Mouse (Mus musculus): ENCODE data around the gene Fam129b. TPM values are rescaled to one million over a fixed set of nuclear protein-coding genes. Genes with fewer than 3 reads are reported as not detected.

Fam129b gene
- total and polyA plus RNA-seq, 2 experiments: 6.5 to 10.5 TPM

- Histone ChIP-seq H3K9ac (ENCODE audit: low read depth, low read length) (no peak overlapping the region), H3K36me3 (ENCODE audit: control insufficient read depth, insufficient read depth, low read length) (no peaks in the 10 kb centered on the region), H3K79me2 (ENCODE audit: control insufficient read depth, insufficient read depth, low read length) (no peaks in the 10 kb centered on the region; the same call in 1 of the 2 replicates), H3K4me1 (ENCODE audit: control insufficient read depth, insufficient read depth, low read length) (peaks cover 2% of the 10 kb centered on the region; the same call in 1 of the 2 replicates), H3K27me3 (ENCODE audit: control insufficient read depth, insufficient read depth, low read length) (no peaks in the 10 kb centered on the region), H3K27ac (replicated peaks; ENCODE audit: insufficient read depth, low read depth, low read length) (no peak overlapping the region), H3K4me3 (ENCODE audit: insufficient read depth, low read depth, low read length) (no peak overlapping the region)
- 74% methylated on average over 3 of the region's 3 CpGs for WGBS
- DNase-seq (ENCODE audit: extremely low read depth, low read depth, low spot score): no peak
- TF ChIP-seq CTCF (IDR thresholded peaks at IDR 0.05; ENCODE audit: low read depth, low read length) (no peak), POLR2A (IDR thresholded peaks at IDR 0.05; ENCODE audit: extremely low read depth, insufficient read depth, low read length) (no peak)
Measured at GRCm38 (mm10) chr2:32888551-32888950, 12.6 kb downstream of the Fam129b start.

DNA sequence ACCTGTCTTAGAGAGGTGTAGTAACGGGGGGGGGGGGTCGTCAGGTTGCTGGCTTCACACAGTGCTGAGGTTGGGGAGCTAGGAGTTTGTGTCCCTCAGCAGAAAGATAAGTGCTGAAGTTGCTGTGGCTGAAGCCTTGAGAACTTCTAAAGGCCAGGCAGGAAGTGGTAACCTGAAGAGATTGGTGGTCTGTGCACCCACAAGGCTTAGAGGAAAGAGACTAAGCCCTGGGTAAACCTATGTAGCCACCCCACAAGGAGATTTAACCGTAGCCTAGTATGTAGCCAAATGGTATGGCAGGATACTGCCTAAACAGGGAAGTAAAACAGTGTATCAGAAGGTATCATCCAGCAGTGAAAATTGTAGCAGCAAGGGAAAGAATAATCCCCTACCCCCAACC, 14.4 kb downstream of the Fam129b start:
- H3K4me1 ChIP-seq (ENCODE audit: control insufficient read depth, insufficient read depth, low read length): no peaks in the 10 kb centered on the region

GRCm38 (mm10) chr2:32891278-32891677, 15.4 kb downstream of the Fam129b start:
- WGBS: 71% methylated on average over 9 of the region's 9 CpGs

More for the DNA sequence above, 14.4 kb downstream of the Fam129b start:
- no peak for DNase-seq (ENCODE audit: extremely low read depth, low read depth, low spot score)
- Histone ChIP-seq H3K79me2 (ENCODE audit: control insufficient read depth, insufficient read depth, low read length) (no peaks in the 10 kb centered on the region), H3K36me3 (ENCODE audit: control insufficient read depth, insufficient read depth, low read length) (no peaks in the 10 kb centered on the region), H3K4me3 (ENCODE audit: insufficient read depth, low read depth, low read length) (no peak overlapping the region), H3K27ac (replicated peaks; ENCODE audit: insufficient read depth, low read depth, low read length) (no peak overlapping the region), H3K27me3 (ENCODE audit: control insufficient read depth, insufficient read depth, low read length) (no peaks in the 10 kb centered on the region), H3K9ac (ENCODE audit: low read depth, low read length) (no peak overlapping the region)
- no peak for TF ChIP-seq CTCF (IDR thresholded peaks at IDR 0.05; ENCODE audit: low read depth, low read length)
- no peak for TF ChIP-seq POLR2A (IDR thresholded peaks at IDR 0.05; ENCODE audit: extremely low read depth, insufficient read depth, low read length)
- WGBS: 84% methylated on average over 3 of the region's 3 CpGs

DNA sequence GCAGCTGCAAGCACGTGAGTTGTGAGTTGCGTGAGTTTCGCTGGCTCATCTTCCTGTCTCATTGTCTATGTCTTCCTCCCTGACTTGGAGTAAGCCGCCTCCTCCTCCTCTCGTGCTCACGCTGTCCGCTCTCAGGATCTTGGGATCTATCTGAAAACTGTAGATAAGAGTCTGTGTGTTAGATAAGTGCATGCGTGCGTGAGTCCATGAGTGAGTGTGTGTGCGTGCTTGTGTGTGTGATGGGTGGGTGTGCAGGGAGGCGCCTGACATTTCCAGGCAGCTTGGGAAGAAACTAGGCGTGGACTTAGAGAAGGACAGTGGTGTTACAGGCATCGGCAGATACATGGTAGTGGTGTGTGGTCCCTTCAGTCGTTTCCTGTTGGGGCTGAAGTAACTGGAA, 16.6 kb downstream of the Fam129b start:
- no peak for DNase-seq (ENCODE audit: extremely low read depth, low read depth, low spot score)
- H3K4me3 ChIP-seq (ENCODE audit: insufficient read depth, low read depth, low read length): no peak overlapping the region
- no peak overlapping the region for H3K27ac ChIP-seq (replicated peaks; ENCODE audit: insufficient read depth, low read depth, low read length)
- WGBS: 83% methylated on average over 14 of the region's 14 CpGs
- no peaks in the 10 kb centered on the region for H3K79me2 ChIP-seq (ENCODE audit: control insufficient read depth, insufficient read depth, low read length)
- H3K4me1 ChIP-seq (ENCODE audit: control insufficient read depth, insufficient read depth, low read length): peaks cover 2% of the 10 kb centered on the region; the same call in 1 of the 2 replicates
- TF ChIP-seq CTCF (IDR thresholded peaks at IDR 0.05; ENCODE audit: low read depth, low read length) (no peak), POLR2A (IDR thresholded peaks at IDR 0.05; ENCODE audit: extremely low read depth, insufficient read depth, low read length) (no peak)
- no peak overlapping the region for H3K9ac ChIP-seq (ENCODE audit: low read depth, low read length)
- no peaks in the 10 kb centered on the region for H3K36me3 ChIP-seq (ENCODE audit: control insufficient read depth, insufficient read depth, low read length)
- no peaks in the 10 kb centered on the region for H3K27me3 ChIP-seq (ENCODE audit: control insufficient read depth, insufficient read depth, low read length)

More at GRCm38 (mm10) chr2:32891278-32891677, 15.4 kb downstream of the Fam129b start:
- no peak for DNase-seq (ENCODE audit: extremely low read depth, low read depth, low spot score)
- Histone ChIP-seq H3K36me3 (ENCODE audit: control insufficient read depth, insufficient read depth, low read length) (no peaks in the 10 kb centered on the region), H3K27ac (replicated peaks; ENCODE audit: insufficient read depth, low read depth, low read length) (no peak overlapping the region), H3K27me3 (ENCODE audit: control insufficient read depth, insufficient read depth, low read length) (no peaks in the 10 kb centered on the region), H3K4me1 (ENCODE audit: control insufficient read depth, insufficient read depth, low read length) (peaks cover 2% of the 10 kb centered on the region; the same call in 1 of the 2 replicates), H3K4me3 (ENCODE audit: insufficient read depth, low read depth, low read length) (no peak overlapping the region), H3K79me2 (ENCODE audit: control insufficient read depth, insufficient read depth, low read length) (no peaks in the 10 kb centered on the region), H3K9ac (ENCODE audit: low read depth, low read length) (no peak overlapping the region)
- TF ChIP-seq POLR2A (IDR thresholded peaks at IDR 0.05; ENCODE audit: extremely low read depth, insufficient read depth, low read length) (no peak), CTCF (IDR thresholded peaks at IDR 0.05; ENCODE audit: low read depth, low read length) (no peak)

DNA sequence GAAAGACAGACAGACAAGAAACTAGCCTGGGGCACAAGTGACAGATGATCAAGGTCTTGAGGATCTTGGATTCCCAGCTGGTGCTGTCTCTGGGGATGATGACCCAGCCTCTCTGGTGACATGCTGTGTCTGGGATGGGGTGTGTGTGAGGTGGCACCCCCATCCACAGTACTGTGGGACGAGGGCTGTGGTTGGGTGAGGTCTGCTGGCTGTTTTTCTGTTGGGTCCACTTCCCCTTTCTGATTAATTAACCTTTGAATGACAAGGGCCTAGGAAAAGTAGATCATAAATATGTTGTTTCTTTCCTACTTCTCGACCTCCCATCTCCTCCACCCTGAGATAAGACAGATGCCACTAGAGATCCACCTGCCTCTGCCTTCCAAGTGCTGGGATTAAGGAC, 18.2 kb downstream of the Fam129b start:
- Histone ChIP-seq H3K27ac (replicated peaks; ENCODE audit: insufficient read depth, low read depth, low read length) (no peak overlapping the region), H3K36me3 (ENCODE audit: control insufficient read depth, insufficient read depth, low read length) (no peaks in the 10 kb centered on the region), H3K79me2 (ENCODE audit: control insufficient read depth, insufficient read depth, low read length) (no peaks in the 10 kb centered on the region), H3K27me3 (ENCODE audit: control insufficient read depth, insufficient read depth, low read length) (no peaks in the 10 kb centered on the region), H3K4me1 (ENCODE audit: control insufficient read depth, insufficient read depth, low read length) (peaks cover 2% of the 10 kb centered on the region; the same call in 1 of the 2 replicates), H3K9ac (ENCODE audit: low read depth, low read length) (no peak overlapping the region), H3K4me3 (ENCODE audit: insufficient read depth, low read depth, low read length) (no peak overlapping the region)
- no peak for TF ChIP-seq POLR2A (IDR thresholded peaks at IDR 0.05; ENCODE audit: extremely low read depth, insufficient read depth, low read length)
- no peak for TF ChIP-seq CTCF (IDR thresholded peaks at IDR 0.05; ENCODE audit: low read depth, low read length)
- 79% methylated on average over 2 of the region's 2 CpGs for WGBS
- DNase-seq (ENCODE audit: extremely low read depth, low read depth, low spot score): no peak

DNA sequence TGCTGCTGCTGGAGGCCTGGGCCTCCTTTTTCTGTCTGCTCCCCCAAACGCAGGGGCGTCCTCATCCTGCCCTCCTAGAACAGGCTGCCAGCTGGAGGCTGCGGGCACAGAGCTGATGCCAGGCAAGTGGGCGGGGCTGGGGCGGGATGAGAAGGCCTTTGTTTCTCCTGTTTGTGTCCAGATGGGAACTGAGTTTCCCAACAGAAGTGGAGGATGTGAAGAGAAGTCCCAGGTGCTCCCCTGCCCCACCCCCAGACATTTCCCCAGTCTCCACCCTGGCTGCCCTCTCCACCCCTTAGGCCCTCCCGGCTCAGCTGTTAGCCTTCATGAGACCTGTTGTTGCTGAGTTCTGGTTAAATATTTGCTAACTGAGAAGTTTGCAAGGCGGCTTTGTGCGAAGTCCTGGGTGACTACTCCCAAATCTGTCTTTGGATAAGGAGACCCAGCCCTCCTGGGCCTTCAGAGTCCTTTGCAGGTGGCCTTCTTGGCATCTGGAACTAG, 19.7 kb downstream of the Fam129b start:
- Histone ChIP-seq H3K4me3 (ENCODE audit: insufficient read depth, low read depth, low read length) (no peak overlapping the region), H3K27me3 (ENCODE audit: control insufficient read depth, insufficient read depth, low read length) (no peaks in the 10 kb centered on the region), H3K27ac (replicated peaks; ENCODE audit: insufficient read depth, low read depth, low read length) (no peak overlapping the region), H3K9ac (ENCODE audit: low read depth, low read length) (no peak overlapping the region), H3K79me2 (ENCODE audit: control insufficient read depth, insufficient read depth, low read length) (no peaks in the 10 kb centered on the region), H3K36me3 (ENCODE audit: control insufficient read depth, insufficient read depth, low read length) (no peaks in the 10 kb centered on the region), H3K4me1 (ENCODE audit: control insufficient read depth, insufficient read depth, low read length) (peaks cover 2% of the 10 kb centered on the region; the same call in 1 of the 2 replicates)
- no peak for TF ChIP-seq CTCF (IDR thresholded peaks at IDR 0.05; ENCODE audit: low read depth, low read length)
- no peak for TF ChIP-seq POLR2A (IDR thresholded peaks at IDR 0.05; ENCODE audit: extremely low read depth, insufficient read depth, low read length)
- peak; percentile 30 for DNase-seq (ENCODE audit: extremely low read depth, low read depth, low spot score)
- 30% methylated on average over 8 of the region's 8 CpGs for WGBS
